Mouse (Mus musculus) embryonic fibroblast, embryonic 13.5 days (primary cell): ENCODE measurements at regions not wholly inside any gene's neighbourhood (a gene's known extent, or its start where the extent isn't known, plus 50 kb on each side); places are given as distances from the start of the nearest gene placed in this dataset.

Experiments used
- CTCF ChIP-seq: IDR thresholded peaks from 2 replicates; pipeline ENCODE4 v1.5.1; 2011; ENCODE audit warnings: mild to moderate bottlenecking, control low read depth, low read length, moderate library complexity, borderline replicate concordance; ENCODE audit not compliant: insufficient read depth
- POLR2A ChIP-seq: IDR thresholded peaks from 2 replicates; pipeline ENCODE4 v1.6.1; 2011; ENCODE audit warnings: low read depth, mild to moderate bottlenecking, control low read depth, low read length, moderate library complexity

GRCm38 (mm10) chr15:59746290-59746689 is 270.1 kb downstream of the 4933412E24Rik start:
- TF ChIP-seq CTCF, result no peak
- TF ChIP-seq POLR2A, result no peak
